Mouse (Mus musculus) hematopoietic stem cell, adult 5-6 weeks (primary cell): ENCODE measurements around the gene Jmy. TPM values are rescaled to one million over a fixed set of nuclear protein-coding genes. Genes with fewer than 3 reads are reported as not detected.

Experiments
- ATAC-seq, 2 experiments: fragments of 125-278 bp in 1 of 2; replicated peaks in 1 of 2; 2 replicates each; pipeline ENCODE4 v1.8.0; 2016 to 2017; ENCODE audit warnings: inconsistent platforms in 2 of 2, mild to moderate bottlenecking in 2 of 2, moderate number of reproducible peaks in 2 of 2, low read depth in 1 of 2, moderate TSS enrichment in 1 of 2; ENCODE audit not compliant: low FRiP score in 2 of 2, poor library complexity in 2 of 2, severe bottlenecking in 2 of 2, insufficient read depth in 1 of 2, low TSS enrichment in 1 of 2
- total RNA-seq: library from RNA; stranded (forward); fragments of 172-1452, 232-1000 nt; gene quantifications from 2 replicates; pipeline ENCODE4 v1.2.3, GENCODE M21; 2017

The Jmy gene
- total RNA-seq, 1 experiment from 2014 or later, result 17.0 TPM

- peak; percentile 58 to 62; a peak in 3 of 4 replicates for ATAC-seq
These were observed 110.9 kb downstream of the Jmy start for GRCm38 (mm10) chr13:93388594-93389241.

DNA sequence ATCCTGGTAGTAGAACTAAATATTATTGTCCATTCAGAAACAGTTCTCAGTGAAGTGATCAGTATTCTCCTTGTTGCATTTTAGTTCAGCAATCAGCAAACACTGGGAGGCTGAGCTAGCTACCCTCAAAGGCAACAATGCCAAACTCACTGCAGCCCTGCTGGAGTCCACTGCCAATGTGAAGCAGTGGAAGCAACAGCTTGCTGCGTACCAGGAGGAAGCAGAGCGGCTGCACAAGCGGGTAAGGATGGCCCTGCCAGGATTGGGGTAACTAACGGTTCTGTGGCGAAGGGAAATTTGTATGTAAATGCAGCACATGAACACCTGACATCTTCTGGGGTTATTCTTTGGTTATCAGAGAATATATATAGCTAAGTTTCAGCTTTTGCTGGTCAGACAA, 112.2 kb downstream of the Jmy start:
- ATAC-seq, result no peak

DNA sequence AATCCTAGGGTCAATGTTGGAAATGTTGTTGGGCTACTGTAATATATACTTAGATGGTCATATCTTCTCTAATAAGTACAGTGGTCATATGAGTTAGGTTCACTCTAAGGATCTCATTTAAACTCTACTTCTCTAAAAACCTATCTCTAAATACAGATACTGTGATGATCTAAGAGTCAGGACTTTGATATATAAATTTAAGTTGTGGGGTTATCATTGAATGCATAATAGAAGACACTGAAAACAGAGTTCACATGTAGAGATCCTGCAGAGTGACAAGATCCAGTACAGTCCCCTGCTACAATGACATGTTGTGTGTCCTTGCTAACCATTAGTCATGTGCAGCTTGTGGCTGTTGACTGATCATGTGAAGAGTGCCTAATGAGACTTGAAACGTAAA, 114.5 kb downstream of the Jmy start:
- no peak for ATAC-seq

DNA sequence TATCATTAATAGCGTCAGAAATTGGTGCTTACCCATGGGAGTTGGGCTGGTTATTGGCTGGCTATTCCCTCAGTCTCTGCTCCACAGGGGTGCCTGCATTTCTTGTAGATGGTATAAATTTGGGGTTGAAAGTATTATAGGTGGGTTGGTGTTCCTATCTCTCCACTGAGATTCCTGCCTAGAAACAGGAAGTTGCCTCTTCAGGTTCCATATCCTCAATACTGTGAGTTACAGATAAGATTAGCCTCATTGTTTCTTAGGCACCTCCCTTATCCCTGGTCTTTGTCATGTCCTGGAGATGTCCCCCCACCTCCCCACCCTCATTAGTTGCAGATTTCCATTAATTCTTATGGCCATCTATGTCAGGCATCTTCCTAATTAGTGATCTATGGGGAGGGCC, 115.1 kb downstream of the Jmy start:
- ATAC-seq, result no peak

- ATAC-seq, result no peak
These were observed 116.0 kb downstream of the Jmy start for GRCm38 (mm10) chr13:93383620-93384019.

- no peak for ATAC-seq
These were observed 116.5 kb downstream of the Jmy start for GRCm38 (mm10) chr13:93383092-93383491.

GRCm38 (mm10) chr13:93381301-93381700, 118.3 kb downstream of the Jmy start:
- peak in 1 of 2 experiments; percentile 32; a peak in 1 of 4 replicates for ATAC-seq

- no peak for ATAC-seq
These were observed 119.1 kb downstream of the Jmy start for GRCm38 (mm10) chr13:93380399-93381063.

Other genes starting within 250 kb of the Jmy start
- gene Homer1, start 200.2 kb downstream of the Jmy start, total RNA-seq, result 9.6 and 13.9 TPM in 2 replicates
- not detected in 2 replicates for gene Bhmt, start 138.2 kb upstream of the Jmy start, total RNA-seq
- gene Bhmt2, start 174.5 kb upstream of the Jmy start, total RNA-seq, result not detected in 2 replicates
- not detected in 2 replicates for gene Dmgdh, start 174.6 kb upstream of the Jmy start, total RNA-seq